Mouse (Mus musculus): ENCODE data around the gene Vmn1r177.
"Not testable (repeated sequence)": the region's sequence is repeated elsewhere in the genome, so short reads cannot be mapped to it uniquely, and the experiment has no call there.

Vmn1r177 gene

GRCm38 (mm10) chr7:23866349-23866748 is at the start of gene Vmn1r177:
Gene Vmn1r177, minus strand, starts transcription at chr7:23866449.
- DNase-seq (ENCODE audit: low spot score) = not testable (repeated sequence)

- DNase-seq (ENCODE audit: low spot score) = no peak
These were observed 25.5 kb upstream of the Vmn1r177 start, which contains the start of gene Vmn1r178 for GRCm38 (mm10) chr7:23891709-23892108. Gene Vmn1r178, plus strand, starts transcription at chr7:23892009.

- not testable (repeated sequence) for DNase-seq (ENCODE audit: low spot score)
These were observed 10.7 kb upstream of the Vmn1r177 start for GRCm38 (mm10) chr7:23876918-23877317.

GRCm38 (mm10) chr7:23837272-23837671 is 29.0 kb downstream of the Vmn1r177 start, which contains the start of gene Vmn1r176:
Gene Vmn1r176, minus strand, starts transcription at chr7:23837372.
- DNase-seq (ENCODE audit: low spot score) = not testable (repeated sequence)

Data from testis, postnatal 14 days (tissue).